In genomic region chr3:82791663-82792062, GRCm38 (mm10) we compare ENCODE assay signal across 7 mouse cellular contexts.
"Had no signal": no experiment of that assay in that cellular context is flagged by ENCODE, and none has a peak within 500 bp of the region (broad histone marks: within the 10 kb centered on the region; RNA-seq: fewer than 3 reads in every experiment).

No protein-coding gene starts in this region.

- DNase-seq: kidney, adult 8-10 months; kidney, postnatal 25 days; liver; liver, embryonic 13.5 days; liver, postnatal 0 days; lung, postnatal 14 days; thymus, postnatal 36 days had no signal
